ENCODE assay signal across 35 mouse cellular contexts in genomic region chr13:78118715-78119114, GRCm38 (mm10).
"Had no signal": no experiment of that assay in that cellular context is flagged by ENCODE, and none has a peak within 500 bp of the region (broad histone marks: within the 10 kb centered on the region; RNA-seq: fewer than 3 reads in every experiment).

No protein-coding gene starts in this region.

- DNase-seq: heart, postnatal 10 days; heart, postnatal 14 days; heart, postnatal 36 days; heart, postnatal 4 days; kidney, adult 11 months; kidney, adult 18-20 months; kidney, adult 2 months; kidney, adult 8-10 months; kidney, adult 9 months; kidney, postnatal 10 days; kidney, postnatal 14 days; kidney, postnatal 25 days; kidney, postnatal 36 days; kidney, postnatal 4 days; layer of hippocampus, adult 9-11 months; layer of hippocampus, postnatal 36 days had no signal

- H3K9me3 ChIP-seq: heart, embryonic 10.5 days; heart, embryonic 12.5 days; heart, embryonic 13.5 days; heart, embryonic 15.5 days; hindbrain, embryonic 10.5 days; hindbrain, embryonic 12.5 days; hindbrain, embryonic 13.5 days; hindbrain, embryonic 15.5 days; intestine, embryonic 15.5 days; kidney, embryonic 15.5 days had no signal

- H3K9ac ChIP-seq: heart, embryonic 12.5 days; heart, embryonic 13.5 days; heart, embryonic 15.5 days; hindbrain, embryonic 12.5 days; hindbrain, embryonic 13.5 days; hindbrain, embryonic 14.5 days; hindbrain, embryonic 15.5 days; intestine, embryonic 15.5 days; kidney, embryonic 15.5 days had no signal

- H3K4me3 ChIP-seq: heart, embryonic 10.5 days; heart, embryonic 12.5 days; heart, embryonic 13.5 days; heart, embryonic 15.5 days; hindbrain, embryonic 10.5 days; hindbrain, embryonic 12.5 days; hindbrain, embryonic 13.5 days; hindbrain, embryonic 15.5 days; intestine, embryonic 15.5 days; kidney, embryonic 15.5 days; layer of hippocampus, adult 2 months had no signal

- H3K27me3 ChIP-seq: heart, embryonic 12.5 days; heart, embryonic 13.5 days; heart, embryonic 15.5 days; hindbrain, embryonic 12.5 days; hindbrain, embryonic 13.5 days; hindbrain, embryonic 15.5 days; intestine, embryonic 15.5 days; kidney, embryonic 15.5 days had no signal

- H3K4me2 ChIP-seq: heart, embryonic 11.5 days; heart, embryonic 12.5 days; heart, embryonic 13.5 days; heart, embryonic 15.5 days; hindbrain, embryonic 12.5 days; hindbrain, embryonic 13.5 days; hindbrain, embryonic 14.5 days; hindbrain, embryonic 15.5 days; intestine, embryonic 15.5 days; kidney, embryonic 15.5 days had no signal

- ATAC-seq: hindbrain, embryonic 16.5 days; hindbrain, postnatal 0 days; inflammation-experienced regulatory T-cells, adult 6 months; intestine, embryonic 15.5 days; intestine, embryonic 16.5 days; intestine, postnatal 0 days had no signal

- H3K4me1 ChIP-seq: heart, embryonic 10.5 days; heart, embryonic 12.5 days; heart, embryonic 13.5 days; heart, embryonic 15.5 days; hindbrain, embryonic 10.5 days; hindbrain, embryonic 12.5 days; hindbrain, embryonic 13.5 days; hindbrain, embryonic 15.5 days; intestine, embryonic 15.5 days; kidney, embryonic 15.5 days had no signal

- H3K27ac ChIP-seq: heart, embryonic 10.5 days; heart, embryonic 13.5 days; heart, embryonic 15.5 days; hindbrain, embryonic 10.5 days; hindbrain, embryonic 12.5 days; hindbrain, embryonic 13.5 days; hindbrain, embryonic 14.5 days; hindbrain, embryonic 15.5 days; hindbrain, postnatal 0 days; intestine, embryonic 15.5 days; kidney, embryonic 15.5 days; kidney, postnatal 0 days; layer of hippocampus, adult 2 months had no signal

- H3K36me3 ChIP-seq: heart, embryonic 10.5 days; heart, embryonic 12.5 days; heart, embryonic 13.5 days; heart, embryonic 15.5 days; hindbrain, embryonic 12.5 days; hindbrain, embryonic 15.5 days; intestine, embryonic 15.5 days; kidney, embryonic 15.5 days had no signal
